Mouse (Mus musculus) gastrocnemius, postnatal 10 days (tissue): ENCODE measurements around the gene AC129217.1. TPM values are rescaled to one million over a fixed set of nuclear protein-coding genes. Genes with fewer than 3 reads are reported as not detected.

Experiments used
- DNase-seq: peaks from one replicate; pipeline ENCODE4 v3.0.0; 2021; ENCODE audit warnings: mixed read lengths
- microRNA-seq, 2 experiments: library from miRNA; unstranded; fragments of <30 nt; microRNA quantifications; one replicate each; pipeline ENCODE4 v1.2.0; 2021
- total RNA-seq, 2 experiments: library from RNA; stranded (reverse); gene quantifications; 2 replicates each; pipeline ENCODE4 v1.2.3; 2021

AC129217.1 gene
- total RNA-seq, 2 experiments from 2014 or later, result not detected

DNA sequence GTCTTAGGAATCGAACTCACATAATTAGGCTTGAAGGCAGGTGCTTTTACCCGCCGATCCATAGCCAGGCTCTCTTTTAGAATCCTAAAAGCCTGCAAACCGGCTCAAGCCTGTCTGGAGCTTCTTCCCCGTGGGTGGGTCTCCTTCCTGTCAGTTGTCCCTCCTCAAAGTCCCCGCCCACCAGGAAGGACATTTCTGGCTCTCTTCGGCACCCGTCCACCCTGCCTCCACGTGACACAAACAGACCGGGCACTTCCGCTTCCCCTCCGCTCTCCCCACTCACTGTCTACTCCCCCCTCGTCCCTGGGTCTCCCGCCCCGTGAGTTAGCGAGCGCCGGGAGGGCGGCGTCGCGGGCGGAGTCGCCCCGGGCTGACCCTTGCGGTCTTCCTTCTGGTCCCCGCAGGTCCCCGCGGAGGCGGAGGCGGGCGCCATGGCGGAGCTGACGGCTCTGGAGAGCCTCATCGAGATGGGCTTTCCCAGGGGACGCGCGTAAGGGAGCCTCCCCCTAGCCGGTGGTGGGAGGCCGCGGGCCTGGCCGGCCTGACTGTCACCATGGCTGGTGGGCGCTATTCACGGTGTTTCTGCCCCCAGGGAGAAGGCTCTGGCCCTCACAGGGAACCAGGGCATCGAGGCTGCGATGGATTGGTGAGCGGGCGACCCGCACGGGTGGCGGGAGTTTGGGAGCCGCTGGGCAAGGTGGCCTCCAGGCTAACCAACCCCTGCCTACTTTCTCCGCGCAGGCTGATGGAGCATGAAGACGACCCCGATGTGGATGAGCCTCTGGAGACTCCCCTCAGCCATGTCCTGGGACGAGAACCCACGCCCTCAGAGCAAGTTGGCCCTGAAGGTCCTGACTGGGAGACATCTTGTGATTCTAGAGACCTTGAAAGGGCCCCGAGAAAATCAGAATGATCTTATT, 42.0 kb downstream of the AC129217.1 start, which contains the start of gene Ubxn1:
Gene Ubxn1 (plus strand): TSS at position 230 of the 920 bp plus-strand sequence.
- peak; percentile 93 for DNase-seq

DNA sequence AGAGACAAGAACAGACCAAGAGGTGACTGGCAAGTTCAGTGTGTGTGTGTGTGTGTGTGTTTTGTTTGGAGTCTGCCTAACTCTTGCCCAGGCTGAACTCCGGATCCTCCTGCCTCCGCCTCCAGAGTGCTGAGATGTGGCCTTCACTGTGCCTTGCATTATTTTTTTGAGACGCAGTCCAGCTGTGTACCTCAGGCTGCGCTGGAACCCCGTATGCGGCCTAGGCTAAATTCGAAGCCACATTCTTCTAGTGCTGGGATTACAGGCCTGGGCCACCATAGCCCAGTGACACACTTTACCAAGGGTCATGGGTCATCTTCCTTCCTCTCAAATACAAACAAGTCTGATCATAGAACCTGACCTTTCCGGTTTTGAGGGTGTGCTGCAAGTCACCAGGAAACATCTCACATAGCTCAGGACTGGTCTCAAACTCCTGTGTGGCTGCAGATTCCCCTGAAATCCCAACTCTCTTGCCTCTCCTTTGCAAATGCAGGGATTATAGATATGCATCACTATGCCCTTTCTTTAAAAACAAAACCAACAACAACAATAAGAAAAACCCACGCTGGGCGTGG, 42.8 kb downstream of the AC129217.1 start:
- DNase-seq, result no peak

DNA sequence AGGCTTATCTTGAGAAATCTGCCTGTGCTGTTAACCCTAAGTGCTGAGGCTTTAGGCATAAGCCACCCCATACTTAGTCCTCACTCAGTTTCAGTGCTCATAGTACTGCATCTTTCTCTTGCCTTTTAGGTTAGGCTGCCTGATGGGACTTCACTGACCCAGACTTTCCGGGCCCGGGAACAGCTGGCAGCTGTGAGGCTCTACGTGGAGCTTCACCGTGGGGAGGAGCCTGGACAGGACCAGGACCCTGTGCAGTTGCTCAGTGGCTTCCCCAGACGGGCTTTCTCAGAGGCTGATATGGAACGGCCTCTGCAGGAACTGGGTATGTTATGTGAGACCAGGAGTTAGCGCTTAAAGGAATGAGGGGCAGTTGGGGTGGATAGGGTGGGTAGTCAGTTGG, 45.5 kb downstream of the AC129217.1 start:
- DNase-seq, result no peak

DNA sequence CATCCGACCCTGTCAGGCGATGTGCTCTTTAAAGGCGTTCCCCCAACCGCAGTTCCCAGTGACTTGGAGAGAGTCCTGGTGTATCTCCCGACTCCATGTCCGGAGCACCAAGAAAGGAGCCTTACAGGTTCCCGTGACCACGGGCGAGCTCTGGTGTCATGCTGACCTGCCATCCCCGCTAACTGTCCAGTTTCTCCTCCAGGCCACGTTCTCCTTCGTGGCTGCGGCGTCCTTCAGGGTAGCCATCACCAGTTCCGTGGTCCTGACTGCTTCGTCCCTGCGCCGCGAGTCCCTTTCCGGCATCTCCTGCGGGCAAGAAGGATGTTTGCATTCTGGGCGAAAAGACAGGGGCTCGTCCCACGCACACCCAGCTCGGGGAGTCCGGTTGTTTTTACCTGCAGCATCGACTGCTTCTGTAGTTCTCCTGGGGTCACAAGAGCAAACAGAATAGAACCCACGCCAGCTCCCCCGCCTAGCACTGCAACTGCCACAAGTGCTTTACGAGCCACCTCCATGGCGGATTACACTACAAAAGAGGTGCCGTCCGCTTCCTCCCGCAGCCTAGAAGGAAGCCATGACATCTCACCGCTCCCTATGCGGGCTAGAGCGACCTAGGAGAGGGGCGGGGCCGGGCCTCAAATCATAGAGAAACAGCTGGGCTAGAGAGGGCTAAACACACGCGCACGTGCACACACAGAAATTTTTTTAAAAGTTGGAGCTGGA, 50.9 kb downstream of the AC129217.1 start, which contains the start of gene Uqcc3:
Gene Uqcc3 (minus strand): TSS at position 613 of the 723 bp plus-strand sequence.
- peak; percentile 84 for DNase-seq

DNA sequence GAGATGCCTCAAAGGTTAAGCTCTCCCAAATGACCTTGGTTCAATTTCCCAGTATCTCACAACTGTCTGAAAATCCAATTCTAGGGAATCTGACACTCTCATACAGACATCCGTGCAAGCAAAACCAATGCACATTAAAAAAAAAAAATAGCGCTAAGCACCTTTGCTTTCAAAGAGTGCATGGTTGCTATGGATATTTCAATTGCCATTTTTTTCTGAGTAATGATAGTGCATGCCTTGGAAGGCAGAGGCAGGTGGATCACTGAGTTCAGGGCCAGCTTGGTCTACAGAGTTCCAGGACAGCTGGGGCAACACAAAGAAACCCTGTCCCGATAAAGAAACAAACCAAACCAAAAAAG, 51.4 kb downstream of the AC129217.1 start:
- DNase-seq, result no peak

DNA sequence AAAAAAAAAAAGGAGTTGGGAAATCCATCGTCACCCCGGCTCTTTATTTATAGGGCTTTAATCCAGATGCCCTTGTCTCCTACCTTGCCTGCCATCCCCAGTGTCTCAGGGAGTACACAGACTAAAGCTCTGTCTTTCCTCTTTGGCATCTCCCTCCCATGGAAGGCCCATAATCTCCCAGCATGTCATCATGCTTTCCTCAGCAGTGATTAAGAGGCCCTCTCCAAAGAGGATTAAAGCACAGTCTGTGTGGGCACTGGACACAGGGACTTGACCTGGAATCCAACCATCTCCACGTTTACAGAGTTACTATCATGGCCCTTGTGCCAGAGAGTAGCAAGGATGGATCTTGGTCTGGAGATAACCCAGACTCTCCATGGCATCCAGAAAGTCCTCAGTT, 54.0 kb downstream of the AC129217.1 start, which contains the start of the genes Lbhd1 and Gm49403:
Gene Lbhd1 (plus strand): TSS at position 117 of the 400 bp plus-strand sequence.
Gene Gm49403 (plus strand): TSS at position 315 of the 400 bp plus-strand sequence.
- no peak for DNase-seq

DNA sequence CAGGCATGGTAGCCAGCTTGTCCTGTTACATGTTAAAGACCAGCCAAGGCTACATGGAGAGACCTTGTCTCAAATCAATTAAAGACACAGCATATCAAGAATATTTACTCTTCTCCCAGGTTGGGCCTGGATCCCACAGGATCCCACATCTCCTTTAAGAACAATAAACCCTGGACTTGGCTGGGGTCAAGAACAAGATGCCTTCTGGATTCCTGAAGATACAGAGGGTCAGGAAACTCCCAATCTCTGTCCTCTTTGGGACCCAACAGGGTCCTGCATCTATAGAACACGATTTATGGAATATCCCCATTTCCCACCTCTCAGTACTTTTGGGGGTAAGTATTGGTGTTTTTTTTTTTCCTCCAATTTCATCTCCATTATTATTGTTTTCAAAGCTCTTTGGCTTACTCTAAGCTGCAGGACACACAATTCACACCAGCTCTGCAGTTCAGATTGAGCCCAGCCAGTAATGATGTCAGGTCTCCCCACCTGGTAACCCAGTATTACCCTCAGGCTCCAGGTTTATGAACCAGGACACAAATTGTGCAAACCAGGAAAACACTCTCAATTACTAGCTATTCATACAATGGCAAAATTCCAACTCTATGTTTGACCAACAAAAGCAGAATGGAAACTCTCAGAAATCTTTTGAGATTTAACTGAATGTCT, 57.5 kb downstream of the AC129217.1 start:
- DNase-seq, result no peak

DNA sequence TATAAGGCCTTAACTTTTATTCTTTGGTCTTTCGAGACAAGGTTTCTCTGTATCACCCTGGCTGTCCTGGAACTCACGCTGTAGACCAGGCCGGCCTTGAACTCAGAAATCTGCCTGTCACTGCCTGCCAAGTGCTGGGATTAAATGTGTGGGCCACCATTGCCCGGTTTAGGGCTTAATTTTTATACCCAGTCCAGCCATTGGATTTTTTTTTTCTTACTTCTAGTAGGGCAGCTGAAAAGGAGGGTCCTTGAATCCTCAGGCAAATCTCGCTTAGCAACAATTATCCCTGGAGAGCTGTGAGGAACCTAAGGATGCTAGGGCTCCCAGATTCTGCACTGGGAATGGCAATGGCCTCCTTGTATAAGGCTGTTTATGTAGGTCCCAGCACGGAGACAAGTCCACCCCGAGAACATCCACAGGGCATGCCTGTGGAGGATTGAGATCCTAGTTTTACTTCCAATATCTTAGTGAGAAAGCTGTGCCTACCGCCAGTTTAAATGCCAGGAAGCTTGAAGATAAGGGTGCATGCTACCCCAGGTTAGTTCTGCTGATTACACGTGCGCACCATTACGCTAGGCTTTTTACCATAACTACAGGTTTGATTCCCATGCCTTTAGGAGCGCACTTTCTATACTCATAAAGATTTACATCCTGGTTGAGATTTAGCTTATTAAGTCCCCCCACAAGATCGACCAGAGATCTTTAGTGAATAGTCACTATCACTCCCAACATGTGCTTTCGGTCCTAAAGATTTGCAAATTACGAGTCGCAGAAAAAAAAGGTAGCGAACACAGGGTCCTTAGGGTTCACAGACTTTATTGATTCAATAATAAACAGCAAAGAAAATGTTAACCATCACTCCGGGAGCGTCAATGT, 58.3 kb downstream of the AC129217.1 start:
- DNase-seq, result no peak

DNA sequence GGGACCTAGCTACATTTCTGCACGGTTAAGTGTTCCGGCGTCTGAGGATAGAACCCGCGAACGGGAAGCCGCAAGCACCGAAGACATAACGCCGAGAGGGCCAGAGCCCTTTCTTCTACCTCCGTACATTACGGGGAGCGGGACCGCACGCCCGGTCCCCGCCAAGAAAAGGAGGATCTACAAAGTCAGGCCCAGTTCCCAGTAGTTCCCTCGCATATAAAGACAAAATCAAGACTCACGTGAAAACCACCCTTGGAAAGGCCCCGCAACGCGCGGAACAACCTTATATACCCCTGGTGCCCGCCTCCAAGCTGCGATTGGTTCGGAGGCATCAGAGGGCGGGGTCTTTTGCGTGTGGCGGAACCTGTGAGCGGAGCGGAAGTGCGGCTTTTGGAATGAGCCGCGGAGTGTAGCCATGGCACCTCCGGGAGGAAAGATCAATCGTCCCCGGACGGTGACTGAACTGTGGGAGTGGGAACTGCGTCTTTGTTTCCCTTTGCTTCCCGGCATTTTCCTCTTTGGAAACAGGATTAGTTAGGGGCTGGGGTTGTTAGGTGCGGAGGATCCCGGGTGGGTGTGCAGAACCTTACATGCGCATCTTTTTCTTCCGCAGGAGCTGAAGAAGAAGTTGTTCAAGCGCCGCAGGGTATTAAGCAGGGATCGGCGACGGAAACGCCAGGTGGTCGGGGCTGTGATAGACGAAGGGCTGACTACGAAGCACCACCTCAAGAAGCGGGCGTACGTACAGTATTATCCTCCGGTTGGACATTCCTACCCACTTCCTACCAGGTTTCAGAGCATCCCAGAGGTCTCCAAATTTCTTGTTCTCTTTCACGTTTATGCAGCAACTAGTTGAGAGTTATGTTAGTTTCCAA, 59.2 kb downstream of the AC129217.1 start, which contains the start of the genes 1810009A15Rik and Gm49416:
Gene 1810009A15Rik (plus strand): TSS at position 343 of the 875 bp plus-strand sequence.
Gene Gm49416 (plus strand): TSS at position 416 of the 875 bp plus-strand sequence.
- peak; percentile 91 for DNase-seq

Small RNA genes lying within 50 kb of the gene (microRNA-seq; reads per million reads assigned to microRNA genes)
- gene Mir5136, result 0 to 0.25 reads per million in 2 experiments

Other genes with a start within 250 kb of the AC129217.1 start
- gene Slc22a8, start 238.5 kb upstream of the AC129217.1 start, total RNA-seq, result under 1 TPM in 1 of 2 experiments, not detected in 1; 0.07 TPM
- not detected for gene Slc22a6, start 211.7 kb upstream of the AC129217.1 start, total RNA-seq
- under 1 TPM; 0.11 to 0.16 TPM for gene Chrm1, start 166.0 kb upstream of the AC129217.1 start, total RNA-seq
- gene Slc3a2, start 106.4 kb upstream of the AC129217.1 start, total RNA-seq, result 10 to 100 TPM; 29.4 to 36.7 TPM
- gene Wdr74, start 93.9 kb upstream of the AC129217.1 start, total RNA-seq, result 10 to 100 TPM; 26.5 to 27.4 TPM
- under 1 TPM in 1 of 2 experiments, not detected in 1; 0.65 TPM for gene 1700092M07Rik, start 89.1 kb upstream of the AC129217.1 start, total RNA-seq
- gene Stx5a, start 88.4 kb upstream of the AC129217.1 start, total RNA-seq, result 10 to 100 TPM; 35.6 to 46.3 TPM
- 10 to 100 TPM; 40.8 to 61.8 TPM for gene Nxf1, start 72.7 kb upstream of the AC129217.1 start, total RNA-seq
- 10 to 100 TPM; 81.9 to 82.5 TPM for gene Tmem223, start 58.8 kb upstream of the AC129217.1 start, total RNA-seq
- gene Tmem179b, start 55.3 kb upstream of the AC129217.1 start, total RNA-seq, result 10 to 100 TPM; 13.6 to 14.1 TPM
- gene Taf6l, start 43.4 kb upstream of the AC129217.1 start, total RNA-seq, result 10 to 100 TPM in 1 of 2 experiments, 1 to 10 TPM in 1; 8.5 to 12.0 TPM
- gene Polr2g, start 31.2 kb upstream of the AC129217.1 start, total RNA-seq, result 10 to 100 TPM; 40.9 to 45.1 TPM
- gene Zbtb3, start 27.2 kb upstream of the AC129217.1 start, total RNA-seq, result 1 to 10 TPM; 1.0 to 1.4 TPM
- gene Ttc9c, start 10.4 kb upstream of the AC129217.1 start, total RNA-seq, result 10 to 100 TPM; 11.8 to 15.7 TPM
- 10 to 100 TPM; 42.2 to 47.8 TPM for gene Hnrnpul2, start 9.8 kb upstream of the AC129217.1 start, total RNA-seq
- 10 to 100 TPM; 16.8 to 19.5 TPM for gene Bscl2, start 7.7 kb downstream of the AC129217.1 start, total RNA-seq
- under 1 TPM; 0.66 to 0.77 TPM for gene Gng3, start 9.4 kb downstream of the AC129217.1 start, total RNA-seq
- gene Lrrn4cl, start 21.0 kb downstream of the AC129217.1 start, total RNA-seq, result 10 to 100 TPM; 11.5 to 14.0 TPM
- gene Ubxn1, start 41.7 kb downstream of the AC129217.1 start, total RNA-seq, result 100 to 1,000 TPM; 169 to 172 TPM
- 10 to 100 TPM; 55.2 to 58.1 TPM for gene Uqcc3, start 51.1 kb downstream of the AC129217.1 start, total RNA-seq
- gene Lbhd1, start 54.0 kb downstream of the AC129217.1 start, total RNA-seq, result 10 to 100 TPM in 1 of 2 experiments, 1 to 10 TPM in 1; 7.2 to 11.8 TPM
- not detected for gene Gm49403, start 54.2 kb downstream of the AC129217.1 start, total RNA-seq
- 10 to 100 TPM; 25.6 to 29.6 TPM for gene 1810009A15Rik, start 59.1 kb downstream of the AC129217.1 start, total RNA-seq
- gene Gm49416, start 59.2 kb downstream of the AC129217.1 start, total RNA-seq, result 1 to 10 TPM in 1 of 2 experiments, not detected in 1; 3.3 TPM
- 10 to 100 TPM; 10.7 to 14.6 TPM for gene Ints5, start 63.2 kb downstream of the AC129217.1 start, total RNA-seq
- gene Ganab, start 68.3 kb downstream of the AC129217.1 start, total RNA-seq, result 10 to 100 TPM; 42.1 to 58.8 TPM
- gene B3gat3, start 90.6 kb downstream of the AC129217.1 start, total RNA-seq, result 10 to 100 TPM; 23.4 to 27.6 TPM
- gene Rom1, start 99.6 kb downstream of the AC129217.1 start, total RNA-seq, result 1 to 10 TPM; 4.2 to 5.6 TPM
- gene Eml3, start 99.8 kb downstream of the AC129217.1 start, total RNA-seq, result 10 to 100 TPM; 11.7 to 15.9 TPM
- 10 to 100 TPM; 37.7 to 49.7 TPM for gene Mta2, start 112.1 kb downstream of the AC129217.1 start, total RNA-seq
- gene Tut1, start 124.1 kb downstream of the AC129217.1 start, total RNA-seq, result 10 to 100 TPM in 1 of 2 experiments, 1 to 10 TPM in 1; 9.1 to 11.2 TPM
- 100 to 1,000 TPM; 640 to 671 TPM for gene Eef1g, start 137.3 kb downstream of the AC129217.1 start, total RNA-seq
- gene Ahnak, start 159.5 kb downstream of the AC129217.1 start, total RNA-seq, result 100 to 1,000 TPM; 235 to 267 TPM